ENCODE assay signal across 27 mouse cellular contexts in genomic region chr6:12733924-12734323, GRCm38 (mm10). TPM values are rescaled to one million over a fixed set of nuclear protein-coding genes. Genes with fewer than 3 reads are reported as not detected.
DNase-seq lines count a peak whose midpoint lies in the region; ATAC-seq and TF ChIP-seq lines count a peak whose summit lies in the region.
"Had no signal": no experiment of that assay in that cellular context is flagged by ENCODE, and none has a peak within 500 bp of the region (broad histone marks: within the 10 kb centered on the region; RNA-seq: fewer than 3 reads in every experiment).

No protein-coding gene starts in this region.

- no peak for TF ChIP-seq EP300 in stomach, postnatal 0 days (optimal IDR thresholded peaks at IDR 0.05)

- no peaks in the 10 kb centered on the region for H3K9me3 ChIP-seq in hindbrain, embryonic 11.5 days (ENCODE audit: control insufficient read depth, low read length)
- no peaks in the 10 kb centered on the region for H3K9me3 ChIP-seq in hindbrain, embryonic 12.5 days (replicated peaks)
- H3K9me3 ChIP-seq in neural tube, embryonic 13.5 days, result no peaks in the 10 kb centered on the region
- H3K9me3 ChIP-seq in neural tube, embryonic 15.5 days (replicated peaks), result no peaks in the 10 kb centered on the region
- H3K9me3 ChIP-seq in stomach, embryonic 14.5 days (ENCODE audit: control insufficient read depth, low read depth, low read length), result peaks cover 3% of the 10 kb centered on the region; the same call in 1 of the 2 replicates
- no peaks in the 10 kb centered on the region for H3K9me3 ChIP-seq in stomach, postnatal 0 days (ENCODE audit: control insufficient read depth, low read length)
- H3K9me3 ChIP-seq: embryonic facial prominence, embryonic 12.5 days; forebrain, embryonic 13.5 days; forebrain, embryonic 15.5 days; G1E had no signal

- TF ChIP-seq CTCF in stomach, postnatal 0 days (IDR thresholded peaks at IDR 0.05; ENCODE audit: low read depth), result no peak

- no peak overlapping the region for H3K4me3 ChIP-seq in hindbrain, embryonic 11.5 days (ENCODE audit: low read depth, low read length)
- H3K4me3 ChIP-seq in hindbrain, embryonic 12.5 days, result no peak overlapping the region
- no peak overlapping the region for H3K4me3 ChIP-seq in neural tube, embryonic 13.5 days
- no peak overlapping the region for H3K4me3 ChIP-seq in neural tube, embryonic 15.5 days (replicated peaks)
- no peak overlapping the region for H3K4me3 ChIP-seq in stomach, embryonic 14.5 days (ENCODE audit: low read depth, low read length)
- no peak overlapping the region for H3K4me3 ChIP-seq in stomach, postnatal 0 days (ENCODE audit: low read depth, low read length)
- H3K4me3 ChIP-seq: embryonic facial prominence, embryonic 10.5 days; embryonic facial prominence, embryonic 12.5 days; forebrain, embryonic 13.5 days; forebrain, embryonic 15.5 days had no signal

- peak; percentile 18 for DNase-seq in embryo, embryonic 10 days (ENCODE audit: low spot score)
- no peak for DNase-seq in embryo, embryonic 11 days
- DNase-seq in hindbrain, embryonic 11.5 days (ENCODE audit: low spot score), result no peak
- no peak for DNase-seq in stomach, postnatal 0 days (ENCODE audit: low spot score)
- DNase-seq: adrenal gland, adult 8-10 months; adrenal gland, postnatal 14 days; adrenal gland, postnatal 36 days; B cell, adult 2 months; cerebellum, adult 11-12 months; cerebellum, adult 2 months; cerebellum, adult 9-10 months; cerebellum, postnatal 10 days; cerebellum, postnatal 25 days; forebrain, postnatal 0 days had no signal

- H3K36me3 ChIP-seq in hindbrain, embryonic 11.5 days (ENCODE audit: control insufficient read depth, insufficient read depth, low read length), result no peaks in the 10 kb centered on the region
- H3K36me3 ChIP-seq in hindbrain, embryonic 12.5 days, result no peaks in the 10 kb centered on the region; the same call in 1 of the 2 replicates
- H3K36me3 ChIP-seq in neural tube, embryonic 13.5 days, result peaks cover 6% of the 10 kb centered on the region; the same call in 1 of the 2 replicates
- no peaks in the 10 kb centered on the region; the same call in 1 of the 2 replicates for H3K36me3 ChIP-seq in neural tube, embryonic 15.5 days
- no peaks in the 10 kb centered on the region for H3K36me3 ChIP-seq in stomach, embryonic 14.5 days (ENCODE audit: control insufficient read depth, insufficient read depth, low read length)
- no peaks in the 10 kb centered on the region for H3K36me3 ChIP-seq in stomach, postnatal 0 days (ENCODE audit: control insufficient read depth, insufficient read depth, low read length)
- H3K36me3 ChIP-seq: embryonic facial prominence, embryonic 10.5 days; embryonic facial prominence, embryonic 12.5 days; forebrain, embryonic 15.5 days; G1E had no signal

- H3K4me1 ChIP-seq in hindbrain, embryonic 11.5 days (replicated peaks; ENCODE audit: control insufficient read depth, insufficient read depth, low read length), result no peaks in the 10 kb centered on the region
- H3K4me1 ChIP-seq in hindbrain, embryonic 12.5 days, result peaks cover 6% of the 10 kb centered on the region; the same call in 1 of the 2 replicates
- H3K4me1 ChIP-seq in neural tube, embryonic 13.5 days (replicated peaks), result peaks cover 20% of the 10 kb centered on the region
- no peaks in the 10 kb centered on the region; the same call in 1 of the 2 replicates for H3K4me1 ChIP-seq in neural tube, embryonic 15.5 days
- no peaks in the 10 kb centered on the region for H3K4me1 ChIP-seq in stomach, embryonic 14.5 days (ENCODE audit: control insufficient read depth, insufficient read depth, low read length)
- H3K4me1 ChIP-seq in stomach, postnatal 0 days (replicated peaks; ENCODE audit: control insufficient read depth, insufficient read depth), result no peaks in the 10 kb centered on the region
- H3K4me1 ChIP-seq: embryonic facial prominence, embryonic 10.5 days; embryonic facial prominence, embryonic 12.5 days; forebrain, embryonic 13.5 days; forebrain, embryonic 15.5 days had no signal

- H3K9ac ChIP-seq in hindbrain, embryonic 11.5 days (ENCODE audit: low read depth, low read length), result no peak overlapping the region
- H3K9ac ChIP-seq in hindbrain, embryonic 12.5 days, result no peak overlapping the region
- no peak overlapping the region for H3K9ac ChIP-seq in neural tube, embryonic 13.5 days
- no peak overlapping the region for H3K9ac ChIP-seq in neural tube, embryonic 15.5 days (replicated peaks)
- H3K9ac ChIP-seq in stomach, embryonic 14.5 days (replicated peaks; ENCODE audit: low read depth, low read length), result no peak overlapping the region
- H3K9ac ChIP-seq in stomach, postnatal 0 days (ENCODE audit: low read length), result no peak overlapping the region
- H3K9ac ChIP-seq: embryonic facial prominence, embryonic 12.5 days; forebrain, embryonic 13.5 days; forebrain, embryonic 15.5 days; forebrain, postnatal 0 days had no signal

- H3K27ac ChIP-seq in hindbrain, embryonic 11.5 days (ENCODE audit: low read depth, low read length), result no peak overlapping the region
- no peak overlapping the region for H3K27ac ChIP-seq in hindbrain, embryonic 12.5 days
- no peak overlapping the region for H3K27ac ChIP-seq in neural tube, embryonic 13.5 days (replicated peaks)
- no peak overlapping the region for H3K27ac ChIP-seq in neural tube, embryonic 15.5 days (replicated peaks)
- no peak overlapping the region for H3K27ac ChIP-seq in stomach, embryonic 14.5 days (ENCODE audit: low read length)
- H3K27ac ChIP-seq in stomach, postnatal 0 days (replicated peaks), result no peak overlapping the region
- H3K27ac ChIP-seq: embryonic facial prominence, embryonic 10.5 days; embryonic facial prominence, embryonic 12.5 days; forebrain, embryonic 13.5 days; forebrain, embryonic 15.5 days had no signal

- 89% methylated on average over 3 of the region's 3 CpGs for WGBS in hindbrain, embryonic 11.5 days
- WGBS in hindbrain, embryonic 12.5 days, result 85% methylated on average over 3 of the region's 3 CpGs
- 63% methylated on average over 3 of the region's 3 CpGs for WGBS in neural tube, embryonic 13.5 days
- WGBS in neural tube, embryonic 15.5 days, result 80% methylated on average over 3 of the region's 3 CpGs
- WGBS in stomach, embryonic 14.5 days, result 55% methylated on average over 3 of the region's 3 CpGs
- WGBS in stomach, postnatal 0 days, result 59% methylated on average over 3 of the region's 3 CpGs

- no peak overlapping the region for H3K4me2 ChIP-seq in hindbrain, embryonic 11.5 days (replicated peaks; ENCODE audit: low read depth, low read length)
- H3K4me2 ChIP-seq in hindbrain, embryonic 12.5 days (replicated peaks), result no peak overlapping the region
- H3K4me2 ChIP-seq in neural tube, embryonic 13.5 days, result no peak overlapping the region
- H3K4me2 ChIP-seq in neural tube, embryonic 15.5 days, result no peak overlapping the region
- H3K4me2 ChIP-seq in stomach, embryonic 14.5 days (replicated peaks; ENCODE audit: low read depth, low read length), result no peak overlapping the region
- no peak overlapping the region for H3K4me2 ChIP-seq in stomach, postnatal 0 days (replicated peaks; ENCODE audit: low read depth)
- H3K4me2 ChIP-seq: embryonic facial prominence, embryonic 12.5 days; forebrain, embryonic 13.5 days; forebrain, embryonic 15.5 days had no signal

- H3K27me3 ChIP-seq in hindbrain, embryonic 11.5 days (ENCODE audit: control insufficient read depth, insufficient read depth, low read length), result no peaks in the 10 kb centered on the region
- H3K27me3 ChIP-seq in hindbrain, embryonic 12.5 days, result no peaks in the 10 kb centered on the region
- H3K27me3 ChIP-seq in neural tube, embryonic 13.5 days, result no peaks in the 10 kb centered on the region
- H3K27me3 ChIP-seq in neural tube, embryonic 15.5 days (replicated peaks), result no peaks in the 10 kb centered on the region
- H3K27me3 ChIP-seq in stomach, embryonic 14.5 days (ENCODE audit: control insufficient read depth, insufficient read depth, low read length), result no peaks in the 10 kb centered on the region
- H3K27me3 ChIP-seq in stomach, postnatal 0 days (ENCODE audit: control insufficient read depth, insufficient read depth, low read length), result no peaks in the 10 kb centered on the region
- H3K27me3 ChIP-seq: CH12.LX; embryonic facial prominence, embryonic 12.5 days; forebrain, embryonic 13.5 days; forebrain, embryonic 15.5 days had no signal

- peak; percentile 33; the same call in 1 of the 2 replicates for ATAC-seq in hindbrain, embryonic 11.5 days (ENCODE audit: low FRiP score)
- no peak for ATAC-seq in hindbrain, embryonic 12.5 days (ENCODE audit: low FRiP score)
- 0 out of 2 replicates have a peak, but pooled peaks have one; percentile 27 for ATAC-seq in neural tube, embryonic 13.5 days (ENCODE audit: low read depth)
- ATAC-seq in neural tube, embryonic 15.5 days (ENCODE audit: low FRiP score), result no peak
- 0 out of 2 replicates have a peak, but pooled peaks have one; percentile 23 for ATAC-seq in stomach, embryonic 14.5 days (ENCODE audit: insufficient number of reproducible peaks, insufficient read depth, low FRiP score, low read depth)
- ATAC-seq in stomach, postnatal 0 days (ENCODE audit: low FRiP score, low TSS enrichment), result no peak
- ATAC-seq: activated CD4-positive, CD25-positive, alpha-beta regulatory T cell, adult 4 months; CD4-positive, CD25-positive, alpha-beta regulatory T cell, adult 4 months; forebrain, embryonic 13.5 days; forebrain, embryonic 15.5 days; forebrain, postnatal 0 days; Patski had no signal

RNA-seq across cellular contexts. Expression of gene Thsd7a, which starts 15.3 kb away (rescaled TPM):
- 35.9 and 43.2 TPM in 2 replicates for polyA plus RNA-seq in hindbrain, embryonic 11.5 days (2014; fragmentation: Nextera tagmentation; extraction: Ambion mirVana)
- polyA plus RNA-seq in hindbrain, embryonic 12.5 days (2016; fragmentation: Nextera tagmentation; extraction: Ambion mirVana), result 49.4 and 52.4 TPM in 2 replicates
- 57.9 and 60.5 TPM in 2 replicates for polyA plus RNA-seq in neural tube, embryonic 13.5 days (2015; fragmentation: Nextera tagmentation; extraction: Ambion mirVana)
- 28.3 and 34.0 TPM in 2 replicates for polyA plus RNA-seq in neural tube, embryonic 15.5 days (2015; fragmentation: Nextera tagmentation; extraction: Ambion mirVana)
- polyA plus RNA-seq in stomach, embryonic 14.5 days (2014; fragmentation: Nextera tagmentation; extraction: Ambion mirVana), result 4.1 and 4.4 TPM in 2 replicates
- 1.1 TPM in 2 replicates for polyA plus RNA-seq in stomach, postnatal 0 days (2015; fragmentation: Nextera tagmentation; extraction: Ambion mirVana)
- polyA plus RNA-seq: activated CD4-positive, CD25-positive, alpha-beta regulatory T cell, adult 4 months had no signal

Comparison
In these comparisons a context has a peak if more than half of its experiments do, and no peak if none do; other contexts are left out.
1. ATAC-seq: peak in hindbrain, embryonic 11.5 days (single experiment), neural tube, embryonic 13.5 days (single experiment) and stomach, embryonic 14.5 days (single experiment); none in hindbrain, embryonic 12.5 days (single experiment), neural tube, embryonic 15.5 days (single experiment) and stomach, postnatal 0 days (single experiment).